Mouse (Mus musculus): ENCODE measurements around the gene Ablim1. TPM values are rescaled to one million over a fixed set of nuclear protein-coding genes. Genes with fewer than 3 reads are reported as not detected.

Ablim1 gene
- total and polyA plus RNA-seq, 2 experiments from 2014 or later, result 44.7 to 71.7 TPM

DNA sequence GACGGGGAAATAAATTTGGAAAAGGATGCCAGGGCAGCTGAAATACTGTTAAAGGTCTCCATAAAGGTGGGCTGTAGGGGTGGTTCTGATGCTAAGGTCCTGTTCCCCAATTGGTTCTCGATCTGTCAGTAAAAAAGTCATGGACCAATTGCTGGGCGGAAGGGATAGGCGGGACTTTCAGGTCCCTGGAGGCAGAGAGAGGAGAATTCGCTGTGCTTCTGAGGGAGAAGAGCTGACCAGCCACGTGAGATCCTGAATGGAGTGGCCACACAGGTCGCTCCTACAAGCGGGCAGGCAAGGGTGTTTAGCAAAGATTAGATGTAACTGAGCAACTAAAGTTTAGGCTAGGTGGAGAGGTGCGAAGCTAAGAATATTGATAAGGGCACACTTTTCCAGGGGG, 19.2 kb downstream of the Ablim1 start:
- no peaks in the 10 kb centered on the region for H3K36me3 ChIP-seq (ENCODE audit: insufficient read depth, low read length)
- TF ChIP-seq CTCF (IDR thresholded peaks at IDR 0.05; ENCODE audit: low read depth), result no peak
- 67% methylated on average over 9 of the region's 9 CpGs for WGBS
- ATAC-seq (no peak), DNase-seq (ENCODE audit: low spot score) (no peak)
- H3K27ac ChIP-seq, result no peak overlapping the region
- H3K4me3 ChIP-seq (ENCODE audit: low read length), result no peak overlapping the region
- H3K4me2 ChIP-seq (ENCODE audit: low read depth, low read length), result no peak overlapping the region
- H3K4me1 ChIP-seq (ENCODE audit: insufficient read depth, low read length), result no peaks in the 10 kb centered on the region
- no peak overlapping the region for H3K9ac ChIP-seq (replicated peaks; ENCODE audit: low read length)
- no peaks in the 10 kb centered on the region for H3K27me3 ChIP-seq (ENCODE audit: insufficient read depth, low read length)
- H3K9me3 ChIP-seq (ENCODE audit: low read length), result no peaks in the 10 kb centered on the region

DNA sequence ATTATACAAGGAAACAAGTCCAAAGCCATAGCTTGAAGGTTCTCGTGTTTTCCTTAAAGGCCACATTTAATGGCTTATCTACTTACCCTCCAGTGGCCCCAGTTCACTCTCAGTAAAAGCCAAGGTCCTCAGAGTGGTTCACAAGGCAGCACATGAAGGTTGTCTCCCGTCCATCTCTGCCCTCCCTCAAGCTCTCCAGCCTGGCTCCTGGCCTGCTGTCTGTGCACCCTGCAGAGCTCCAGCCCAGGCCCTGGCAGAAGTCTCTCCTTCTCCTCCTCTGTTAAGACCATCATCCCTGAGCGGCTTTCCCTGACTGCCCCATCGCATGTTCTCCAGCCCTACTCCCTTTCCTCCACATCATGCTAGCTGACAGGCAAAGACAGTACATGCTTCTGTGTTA, 20.4 kb downstream of the Ablim1 start:
- Histone ChIP-seq H3K27ac (no peak overlapping the region), H3K4me3 (ENCODE audit: low read length) (no peak overlapping the region), H3K4me1 (ENCODE audit: insufficient read depth, low read length) (no peaks in the 10 kb centered on the region), H3K9ac (replicated peaks; ENCODE audit: low read length) (no peak overlapping the region), H3K36me3 (ENCODE audit: insufficient read depth, low read length) (no peaks in the 10 kb centered on the region), H3K4me2 (ENCODE audit: low read depth, low read length) (no peak overlapping the region), H3K9me3 (ENCODE audit: low read length) (no peaks in the 10 kb centered on the region), H3K27me3 (ENCODE audit: insufficient read depth, low read length) (no peaks in the 10 kb centered on the region)
- DNase-seq (ENCODE audit: low spot score) (no peak), ATAC-seq (no peak)
- 70% methylated on average over 4 of the region's 4 CpGs for WGBS
- TF ChIP-seq CTCF (IDR thresholded peaks at IDR 0.05; ENCODE audit: low read depth), result no peak

DNA sequence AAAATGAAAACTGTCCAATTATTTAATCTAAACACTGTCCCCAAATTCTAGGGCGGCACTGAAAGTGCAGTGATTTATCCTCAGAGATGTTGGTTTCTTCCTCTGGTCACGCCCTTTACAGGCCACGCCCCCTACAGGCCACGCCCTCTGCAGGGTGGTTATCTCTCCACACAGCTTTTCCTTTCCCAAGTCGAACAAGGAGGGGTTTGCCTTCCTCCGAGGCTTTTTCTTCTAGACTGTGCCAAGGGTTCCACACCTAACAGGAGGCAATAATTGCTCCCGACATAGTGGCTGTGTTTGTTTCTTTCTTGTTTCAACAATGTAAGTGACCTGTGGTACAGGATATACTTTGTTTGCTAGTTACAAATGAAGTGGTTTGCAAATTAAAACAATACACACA, 21.0 kb downstream of the Ablim1 start:
- no peak overlapping the region for H3K27ac ChIP-seq
- no peak overlapping the region for H3K9ac ChIP-seq (replicated peaks; ENCODE audit: low read length)
- H3K36me3 ChIP-seq (ENCODE audit: insufficient read depth, low read length), result no peaks in the 10 kb centered on the region
- no peaks in the 10 kb centered on the region for H3K9me3 ChIP-seq (ENCODE audit: low read length)
- H3K4me2 ChIP-seq (ENCODE audit: low read depth, low read length), result no peak overlapping the region
- DNase-seq (ENCODE audit: low spot score), result no peak
- TF ChIP-seq CTCF (IDR thresholded peaks at IDR 0.05; ENCODE audit: low read depth), result no peak
- H3K4me3 ChIP-seq (ENCODE audit: low read length), result no peak overlapping the region
- H3K27me3 ChIP-seq (ENCODE audit: insufficient read depth, low read length), result no peaks in the 10 kb centered on the region
- ATAC-seq, result no peak
- H3K4me1 ChIP-seq (ENCODE audit: insufficient read depth, low read length), result no peaks in the 10 kb centered on the region
- WGBS, result 48% methylated on average over 7 of the region's 7 CpGs

- Histone ChIP-seq H3K27ac (peak overlapping the region; percentile 17; the same call in 1 of the 2 replicates), H3K9me3 (ENCODE audit: low read length) (no peaks in the 10 kb centered on the region), H3K4me3 (ENCODE audit: low read length) (no peak overlapping the region), H3K4me2 (ENCODE audit: low read depth, low read length) (no peak overlapping the region), H3K9ac (replicated peaks; ENCODE audit: low read length) (no peak overlapping the region), H3K36me3 (ENCODE audit: insufficient read depth, low read length) (no peaks in the 10 kb centered on the region), H3K27me3 (ENCODE audit: insufficient read depth, low read length) (no peaks in the 10 kb centered on the region), H3K4me1 (ENCODE audit: insufficient read depth, low read length) (no peaks in the 10 kb centered on the region)
- no peak for TF ChIP-seq CTCF (IDR thresholded peaks at IDR 0.05; ENCODE audit: low read depth)
- no peak for ATAC-seq
- DNase-seq (ENCODE audit: low spot score), result no peak
- 54% methylated on average over 3 of the region's 3 CpGs for WGBS
These were observed 31.4 kb downstream of the Ablim1 start for GRCm38 (mm10) chr19:57283310-57283709.

GRCm38 (mm10) chr19:57282642-57283041, 32.1 kb downstream of the Ablim1 start:
- Histone ChIP-seq H3K4me3 (ENCODE audit: low read length) (no peak overlapping the region), H3K9me3 (ENCODE audit: low read length) (no peaks in the 10 kb centered on the region), H3K9ac (replicated peaks; ENCODE audit: low read length) (no peak overlapping the region), H3K27ac (peak overlapping the region; percentile 17; the same call in 1 of the 2 replicates), H3K36me3 (ENCODE audit: insufficient read depth, low read length) (no peaks in the 10 kb centered on the region), H3K4me2 (ENCODE audit: low read depth, low read length) (no peak overlapping the region), H3K27me3 (ENCODE audit: insufficient read depth, low read length) (no peaks in the 10 kb centered on the region), H3K4me1 (ENCODE audit: insufficient read depth, low read length) (no peaks in the 10 kb centered on the region)
- TF ChIP-seq CTCF (IDR thresholded peaks at IDR 0.05; ENCODE audit: low read depth), result no peak
- DNase-seq (ENCODE audit: low spot score) (peak; percentile 72), ATAC-seq (no peak)
- 27% methylated on average over 5 of the region's 5 CpGs for WGBS

DNA sequence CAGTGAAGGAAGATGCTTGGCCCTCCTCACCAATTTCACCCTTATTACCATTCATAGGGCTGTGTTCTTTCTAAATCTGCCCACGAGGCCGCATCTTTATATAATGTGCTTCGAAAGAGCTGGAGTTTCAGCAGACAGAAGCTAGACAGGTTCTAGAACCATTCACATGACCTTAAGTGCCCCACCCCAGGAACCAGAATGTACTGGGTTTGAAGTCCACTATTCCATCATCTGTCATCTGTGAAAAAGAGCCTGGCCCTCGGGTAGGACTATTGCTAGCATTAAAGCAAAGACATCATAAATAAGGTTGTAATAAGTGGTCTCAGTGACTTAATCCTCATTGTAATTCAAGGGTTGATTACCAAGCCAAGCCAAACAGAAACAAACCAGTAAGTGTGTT, 35.1 kb downstream of the Ablim1 start:
- 71% methylated on average over 4 of the region's 4 CpGs for WGBS
- TF ChIP-seq CTCF (IDR thresholded peaks at IDR 0.05; ENCODE audit: low read depth), result no peak
- Histone ChIP-seq H3K9me3 (ENCODE audit: low read length) (no peaks in the 10 kb centered on the region), H3K27me3 (ENCODE audit: insufficient read depth, low read length) (no peaks in the 10 kb centered on the region), H3K36me3 (ENCODE audit: insufficient read depth, low read length) (no peaks in the 10 kb centered on the region), H3K27ac (no peak overlapping the region), H3K9ac (replicated peaks; ENCODE audit: low read length) (no peak overlapping the region), H3K4me2 (ENCODE audit: low read depth, low read length) (no peak overlapping the region), H3K4me3 (ENCODE audit: low read length) (no peak overlapping the region), H3K4me1 (ENCODE audit: insufficient read depth, low read length) (peaks cover 4% of the 10 kb centered on the region; the same call in 1 of the 2 replicates)
- DNase-seq (ENCODE audit: low spot score), result no peak
- no peak for ATAC-seq

DNA sequence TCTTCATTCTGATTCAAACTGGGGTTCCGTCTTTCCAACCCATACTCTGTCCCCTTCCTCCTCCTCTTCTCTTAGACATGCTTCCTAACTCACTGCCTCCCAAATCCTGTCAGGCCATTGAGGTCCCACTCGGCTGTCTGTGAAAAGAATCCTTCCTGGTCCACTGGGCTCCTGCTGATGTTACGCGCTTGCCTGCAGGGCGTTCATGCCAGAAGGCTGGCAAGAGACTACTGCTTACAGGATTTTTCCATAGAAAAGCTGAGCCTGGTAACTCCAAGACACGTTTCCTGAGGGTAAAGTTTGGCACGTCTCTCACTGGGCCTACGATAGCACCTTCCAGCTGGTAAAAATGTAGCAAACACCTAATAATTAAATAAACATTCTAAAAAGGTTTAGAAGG, 36.5 kb downstream of the Ablim1 start:
- peaks cover 4% of the 10 kb centered on the region; the same call in 1 of the 2 replicates for H3K4me1 ChIP-seq (ENCODE audit: insufficient read depth, low read length)

More for the DNA sequence above, 36.5 kb downstream of the Ablim1 start:
- no peak overlapping the region for H3K4me2 ChIP-seq (ENCODE audit: low read depth, low read length)
- H3K9me3 ChIP-seq (ENCODE audit: low read length), result no peaks in the 10 kb centered on the region
- H3K4me3 ChIP-seq (ENCODE audit: low read length), result no peak overlapping the region
- ATAC-seq, result no peak
- no peak for DNase-seq (ENCODE audit: low spot score)
- no peaks in the 10 kb centered on the region for H3K27me3 ChIP-seq (ENCODE audit: insufficient read depth, low read length)
- H3K27ac ChIP-seq, result no peak overlapping the region
- WGBS, result 45% methylated on average over 8 of the region's 8 CpGs
- no peak overlapping the region for H3K9ac ChIP-seq (replicated peaks; ENCODE audit: low read length)
- no peak for TF ChIP-seq CTCF (IDR thresholded peaks at IDR 0.05; ENCODE audit: low read depth)
- H3K36me3 ChIP-seq (ENCODE audit: insufficient read depth, low read length), result no peaks in the 10 kb centered on the region

All from hindbrain, postnatal 0 days (tissue).